Mouse (Mus musculus) cortical plate, adult 2 months (tissue): Measurements from ENCODE around the gene Cdh12. TPM values are rescaled to one million over a fixed set of nuclear protein-coding genes. Genes with fewer than 3 reads are reported as not detected.

Experiments
- H3K27ac ChIP-seq: fragments of 200-500 bp; 2 replicates; pipeline ENCODE4 v1.5.1; 2012; ENCODE audit warnings: low read length, control low read depth, inconsistent platforms; ENCODE audit not compliant: insufficient read depth
- H3K4me1 ChIP-seq: fragments of 200-500 bp; 2 replicates; pipeline ENCODE4 v1.6.1; 2011; ENCODE audit warnings: low read length; ENCODE audit not compliant: control insufficient read depth, insufficient read depth
- H3K4me3 ChIP-seq: fragments of 200-500 bp; 2 replicates; pipeline ENCODE4 v1.5.1; 2011; ENCODE audit warnings: mild to moderate bottlenecking, low read length, control low read depth; ENCODE audit not compliant: insufficient read depth
- CTCF ChIP-seq: fragments of 200-500 bp; IDR thresholded peaks from 2 replicates; pipeline ENCODE4 v1.5.1; 2011; ENCODE audit warnings: mild to moderate bottlenecking, control low read depth, low read length; ENCODE audit not compliant: insufficient read depth; ENCODE audit errors: extremely low read depth
- POLR2A ChIP-seq: fragments of 200-500 bp; IDR thresholded peaks from 2 replicates; pipeline ENCODE4 v1.6.1; 2011; ENCODE audit warnings: mild to moderate bottlenecking, low read length, control low read depth; ENCODE audit not compliant: insufficient read depth; ENCODE audit errors: extremely low read depth
- polyA plus RNA-seq: library from polyadenylated mRNA; depleted of rRNA; stranded (reverse); fragments of >200 nt; gene quantifications from 2 replicates; pipeline ENCODE4 v1.2.3, GENCODE M21; 2012

The Cdh12 gene
- polyA plus RNA-seq, 1 experiment, result 7.2 TPM

GRCm38 (mm10) chr15:21405196-21405595, 956.1 kb downstream of the Cdh12 start:
- Histone ChIP-seq H3K4me3 (no peak overlapping the region), H3K27ac (no peak overlapping the region; the same call in 1 of the 2 replicates), H3K4me1 (peaks cover 2% of the 10 kb centered on the region; the same call in 1 of the 2 replicates)
- no peak for TF ChIP-seq CTCF
- no peak for TF ChIP-seq POLR2A

DNA sequence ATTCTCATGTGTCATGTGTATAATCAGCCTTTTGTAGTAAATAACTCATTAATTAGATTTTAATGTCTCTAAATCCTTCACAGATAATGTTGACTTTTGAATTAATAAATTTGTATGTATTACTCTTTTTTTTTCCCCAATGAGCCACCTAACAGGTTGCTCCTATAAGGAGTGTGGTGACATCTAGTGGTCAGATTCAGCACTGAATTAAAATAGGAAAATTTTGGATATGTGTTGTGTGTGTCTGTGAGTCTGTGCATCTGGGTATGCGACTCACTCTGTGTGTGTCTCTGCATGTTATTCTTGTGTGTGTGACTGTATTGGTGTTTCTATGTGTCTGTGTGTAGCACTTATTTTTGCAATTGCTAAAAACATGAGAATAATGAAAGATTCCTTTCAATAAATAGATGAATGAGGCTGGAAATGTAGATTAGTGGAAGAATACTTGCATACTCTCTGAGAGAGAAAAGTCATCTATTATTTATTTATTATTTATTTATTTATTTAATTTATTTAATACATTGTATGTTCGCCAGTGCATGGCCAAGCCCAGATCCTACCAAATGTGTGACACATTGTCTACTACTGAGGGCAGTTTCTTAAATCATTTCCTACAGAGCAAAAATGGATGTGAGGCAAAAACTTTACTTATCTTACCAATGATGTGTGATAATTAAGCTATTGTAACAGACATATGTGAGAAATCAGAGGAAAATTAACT, 958.4 kb downstream of the Cdh12 start:
- TF ChIP-seq CTCF, result peak; percentile 16; the same call in 1 of the 2 replicates
- TF ChIP-seq POLR2A, result no peak
- H3K4me1 ChIP-seq, result peaks cover 2% of the 10 kb centered on the region; the same call in 1 of the 2 replicates
- no peak overlapping the region for H3K27ac ChIP-seq
- H3K4me3 ChIP-seq, result no peak overlapping the region

DNA sequence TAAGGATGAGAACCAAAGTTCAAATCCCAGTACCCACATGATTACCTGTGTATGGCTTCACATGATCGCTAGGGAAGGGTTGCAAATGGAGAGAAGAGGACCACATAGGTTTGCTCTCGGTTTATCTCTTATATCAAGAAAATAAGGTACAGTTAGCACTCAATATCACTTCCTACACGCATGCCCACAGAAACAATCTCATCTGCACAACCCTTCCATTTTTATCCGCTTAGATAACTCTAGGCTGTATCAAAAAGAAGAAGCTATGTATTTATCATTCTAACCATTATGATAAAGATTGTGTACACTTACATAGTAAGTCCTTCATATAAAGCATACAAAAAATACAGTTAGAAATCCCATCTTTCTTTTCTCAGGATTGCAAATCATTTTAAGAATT, 988.3 kb downstream of the Cdh12 start:
- no peak overlapping the region for H3K4me3 ChIP-seq
- no peaks in the 10 kb centered on the region for H3K4me1 ChIP-seq
- H3K27ac ChIP-seq, result no peak overlapping the region
- TF ChIP-seq POLR2A (no peak), CTCF (no peak)

DNA sequence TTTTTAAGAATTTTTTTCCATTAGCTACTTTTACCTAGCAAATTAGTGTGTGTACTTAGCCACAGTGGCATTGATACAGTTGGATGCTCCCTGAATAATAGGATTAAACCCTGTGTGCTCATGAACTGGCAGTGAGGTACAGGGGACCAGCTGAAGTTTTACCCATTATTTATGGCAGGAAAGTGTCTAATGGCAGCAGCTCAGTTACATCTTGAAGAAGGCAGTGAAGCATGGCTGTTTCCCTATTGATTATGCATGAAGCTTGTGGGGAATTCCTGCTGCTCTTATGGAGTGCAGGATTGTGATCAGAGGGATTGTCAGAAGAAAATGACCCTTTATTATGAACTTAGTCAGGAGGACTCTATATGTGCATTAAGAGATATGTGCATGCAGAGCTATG, 988.9 kb downstream of the Cdh12 start:
- no peak for TF ChIP-seq CTCF
- no peak for TF ChIP-seq POLR2A
- no peaks in the 10 kb centered on the region for H3K4me1 ChIP-seq
- no peak overlapping the region for H3K4me3 ChIP-seq
- H3K27ac ChIP-seq, result no peak overlapping the region

DNA sequence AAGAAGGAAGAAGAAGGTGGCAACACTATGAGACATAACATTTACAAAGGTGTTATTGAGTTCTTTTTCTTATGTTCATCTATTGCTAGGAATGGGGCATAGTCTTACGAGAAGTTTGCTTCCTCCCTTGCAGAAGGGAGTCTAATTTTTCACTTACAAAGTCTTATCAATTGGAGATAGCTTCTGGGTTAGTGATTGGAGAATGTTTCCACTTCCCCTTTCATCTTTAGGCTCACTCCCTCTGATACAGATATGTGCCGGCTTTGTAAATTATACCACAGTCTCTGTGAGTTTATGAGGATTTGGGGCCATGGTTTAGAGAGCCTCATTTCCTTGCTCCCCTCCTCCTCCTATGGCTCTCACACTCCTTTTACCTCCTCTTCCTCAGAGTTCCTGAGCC, 1009.0 kb downstream of the Cdh12 start:
- TF ChIP-seq POLR2A, result no peak
- no peak for TF ChIP-seq CTCF
- Histone ChIP-seq H3K4me3 (no peak overlapping the region), H3K4me1 (no peaks in the 10 kb centered on the region), H3K27ac (no peak overlapping the region)

- H3K4me1 ChIP-seq, result no peaks in the 10 kb centered on the region
- H3K27ac ChIP-seq, result no peak overlapping the region
- H3K4me3 ChIP-seq, result no peak overlapping the region
- TF ChIP-seq CTCF, result no peak
- TF ChIP-seq POLR2A, result no peak
Observed at GRCm38 (mm10) chr15:21519355-21519869, 1070.3 kb downstream of the Cdh12 start.

DNA sequence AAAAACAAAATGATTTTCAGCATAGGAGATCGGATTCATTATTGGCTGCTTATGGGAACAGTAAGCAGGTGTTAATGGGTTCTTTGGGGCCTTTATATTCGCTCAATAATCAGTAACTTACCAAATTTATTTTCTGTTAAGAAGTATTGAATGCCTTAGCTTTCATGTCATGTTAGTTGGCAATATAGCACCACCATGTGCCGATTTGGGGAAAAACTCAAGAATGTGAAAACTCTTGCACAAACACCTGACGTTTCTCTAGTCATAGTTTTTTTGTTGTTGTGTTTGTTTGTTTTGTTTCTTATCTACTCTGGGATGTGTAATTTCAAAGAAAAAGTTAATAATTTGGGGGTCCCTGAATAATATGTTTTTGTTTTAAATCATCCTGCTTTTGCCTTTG, 1081.7 kb downstream of the Cdh12 start:
- TF ChIP-seq POLR2A (no peak), CTCF (no peak)
- no peak overlapping the region for H3K4me3 ChIP-seq

GRCm38 (mm10) chr15:21536909-21537308, 1087.8 kb downstream of the Cdh12 start:
- H3K27ac ChIP-seq, result no peak overlapping the region
- H3K4me3 ChIP-seq, result no peak overlapping the region
- TF ChIP-seq POLR2A (no peak), CTCF (0 out of 2 replicates have a peak, but pooled peaks have one; percentile 0)
- H3K4me1 ChIP-seq, result no peaks in the 10 kb centered on the region

More for the DNA sequence above, 1081.7 kb downstream of the Cdh12 start:
- no peaks in the 10 kb centered on the region for H3K4me1 ChIP-seq
- no peak overlapping the region for H3K27ac ChIP-seq

DNA sequence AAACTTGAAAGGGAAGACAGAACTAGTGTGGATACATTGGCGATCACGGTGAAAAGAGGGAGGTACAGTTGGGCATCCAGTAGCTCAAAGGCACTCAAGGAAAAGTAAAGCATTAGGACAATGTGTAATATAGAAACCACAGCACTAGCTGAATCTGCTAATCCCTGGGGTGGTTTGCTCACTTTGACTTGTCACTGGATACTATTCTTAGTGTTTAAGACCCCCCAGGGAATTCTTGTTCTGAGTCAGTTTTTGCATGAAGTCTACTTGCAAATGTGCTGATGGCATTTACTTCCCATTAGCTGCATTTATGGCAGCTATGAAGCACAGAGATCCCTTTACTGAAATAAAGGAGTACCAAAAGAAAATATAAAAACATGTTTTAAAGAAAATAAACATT, 1095.7 kb downstream of the Cdh12 start:
- no peaks in the 10 kb centered on the region for H3K4me1 ChIP-seq
- H3K27ac ChIP-seq, result no peak overlapping the region
- TF ChIP-seq POLR2A (no peak), CTCF (no peak)

DNA sequence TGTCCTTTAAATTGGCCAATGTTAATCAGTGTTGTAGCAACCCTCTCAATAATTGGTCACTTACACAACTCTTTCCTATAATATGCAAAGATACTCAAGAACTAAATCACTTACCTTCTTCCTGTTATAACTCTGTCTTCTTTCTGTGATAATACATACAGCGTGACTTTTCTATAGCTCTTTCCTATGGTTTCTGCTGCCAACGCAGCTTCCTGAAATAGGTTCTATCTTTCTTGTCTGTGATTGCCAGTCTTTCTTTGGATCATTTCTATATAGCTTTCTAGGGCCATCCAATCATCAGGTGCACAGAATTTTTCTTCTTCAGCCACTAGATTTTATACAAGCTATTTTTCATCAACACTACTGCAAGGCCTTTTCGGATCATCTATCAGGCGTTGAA, 1106.9 kb downstream of the Cdh12 start:
- Histone ChIP-seq H3K27ac (no peak overlapping the region), H3K4me3 (no peak overlapping the region), H3K4me1 (no peaks in the 10 kb centered on the region)
- no peak for TF ChIP-seq POLR2A
- no peak for TF ChIP-seq CTCF

More for the DNA sequence above, 1095.7 kb downstream of the Cdh12 start:
- no peak overlapping the region for H3K4me3 ChIP-seq
